Mouse (Mus musculus) bone marrow macrophage, adult 2 months (primary cell): Measurements from ENCODE around the gene Vars2. TPM values are rescaled to one million over a fixed set of nuclear protein-coding genes. Genes with fewer than 3 reads are reported as not detected.

ENCODE experiments used
- H3K27ac ChIP-seq: 2 replicates; pipeline ENCODE4 v1.5.1; 2012; ENCODE audit warnings: low read depth, low read length; ENCODE audit not compliant: insufficient read depth
- H3K4me1 ChIP-seq: 2 replicates; pipeline ENCODE4 v1.6.1; 2012; ENCODE audit warnings: low read length; ENCODE audit not compliant: control insufficient read depth, insufficient read depth
- H3K4me3 ChIP-seq: 2 replicates; pipeline ENCODE4 v1.5.1; 2012; ENCODE audit warnings: mild to moderate bottlenecking, low read length, moderate library complexity; ENCODE audit not compliant: insufficient read depth
- CTCF ChIP-seq: IDR thresholded peaks from 2 replicates; pipeline ENCODE4 v1.5.1; 2012; ENCODE audit warnings: low read depth, mild to moderate bottlenecking, low read length, moderate library complexity
- POLR2A ChIP-seq: IDR thresholded peaks from 2 replicates; pipeline ENCODE4 v1.6.1; 2012; ENCODE audit warnings: mild to moderate bottlenecking, low read depth, low read length, borderline replicate concordance
- polyA plus RNA-seq: library from polyadenylated mRNA; stranded (reverse); fragments of >200 nt; gene quantifications from 2 replicates; pipeline ENCODE4 v1.2.4, GENCODE M21; 2012; ENCODE audit not compliant: missing spikeins, insufficient read depth, insufficient read length

The Vars2 gene
- polyA plus RNA-seq, 1 experiment: 10.2 TPM

GRCm38 (mm10) chr17:35695289-35695688 lies 27.9 kb upstream of the Vars2 start:
- no peak overlapping the region for H3K4me3 ChIP-seq
- H3K27ac ChIP-seq: no peak overlapping the region
- H3K4me1 ChIP-seq: no peaks in the 10 kb centered on the region
- TF ChIP-seq POLR2A (no peak), CTCF (no peak)

GRCm38 (mm10) chr17:35693906-35694305 lies 26.5 kb upstream of the Vars2 start:
- no peak overlapping the region for H3K27ac ChIP-seq
- no peaks in the 10 kb centered on the region for H3K4me1 ChIP-seq
- no peak overlapping the region for H3K4me3 ChIP-seq
- TF ChIP-seq POLR2A (no peak), CTCF (no peak)

DNA sequence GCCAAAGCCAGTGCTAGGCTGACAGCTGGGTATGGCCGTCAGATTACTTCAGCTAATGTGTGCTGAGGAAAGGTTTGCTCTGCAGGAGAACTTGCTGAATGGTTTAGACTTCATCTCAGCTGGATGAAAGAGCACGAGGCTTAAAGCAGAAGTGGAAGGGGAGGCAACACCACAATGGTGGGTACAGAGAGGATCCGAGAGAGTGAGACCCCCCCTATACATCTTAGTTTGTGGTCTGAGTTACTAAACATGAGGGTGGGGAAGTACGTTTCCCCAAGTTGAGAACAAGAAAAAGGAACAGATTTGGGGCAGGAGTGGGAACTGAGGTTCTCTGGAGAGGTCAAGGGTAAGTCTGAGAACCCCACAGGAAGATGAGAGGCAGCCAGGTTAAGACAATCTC lies 25.0 kb upstream of the Vars2 start:
- H3K4me1 ChIP-seq: no peaks in the 10 kb centered on the region
- H3K27ac ChIP-seq: no peak overlapping the region
- TF ChIP-seq POLR2A: no peak
- H3K4me3 ChIP-seq: no peak overlapping the region

DNA sequence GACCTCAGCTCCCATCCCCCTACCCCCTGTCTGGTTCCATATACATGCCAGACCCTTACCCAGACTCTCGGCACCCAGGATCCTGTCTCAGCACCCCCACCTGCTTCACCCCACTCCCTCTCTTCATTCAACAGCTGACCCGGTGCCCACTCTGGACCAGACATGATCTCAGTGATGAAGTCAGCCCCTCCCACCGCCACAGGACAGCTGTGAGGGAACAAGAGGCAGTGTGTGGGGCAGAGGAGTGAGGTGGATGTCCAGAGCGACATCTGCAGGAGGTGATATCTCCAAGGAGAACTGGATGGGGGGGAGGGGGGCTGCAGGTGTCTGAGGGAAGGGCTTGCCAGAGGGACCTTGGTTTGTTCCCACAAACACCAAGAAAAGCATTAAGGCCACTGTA lies 24.4 kb upstream of the Vars2 start:
- Histone ChIP-seq H3K4me1 (no peaks in the 10 kb centered on the region), H3K27ac (no peak overlapping the region), H3K4me3 (no peak overlapping the region)
- TF ChIP-seq CTCF: no peak
- TF ChIP-seq POLR2A: no peak

DNA sequence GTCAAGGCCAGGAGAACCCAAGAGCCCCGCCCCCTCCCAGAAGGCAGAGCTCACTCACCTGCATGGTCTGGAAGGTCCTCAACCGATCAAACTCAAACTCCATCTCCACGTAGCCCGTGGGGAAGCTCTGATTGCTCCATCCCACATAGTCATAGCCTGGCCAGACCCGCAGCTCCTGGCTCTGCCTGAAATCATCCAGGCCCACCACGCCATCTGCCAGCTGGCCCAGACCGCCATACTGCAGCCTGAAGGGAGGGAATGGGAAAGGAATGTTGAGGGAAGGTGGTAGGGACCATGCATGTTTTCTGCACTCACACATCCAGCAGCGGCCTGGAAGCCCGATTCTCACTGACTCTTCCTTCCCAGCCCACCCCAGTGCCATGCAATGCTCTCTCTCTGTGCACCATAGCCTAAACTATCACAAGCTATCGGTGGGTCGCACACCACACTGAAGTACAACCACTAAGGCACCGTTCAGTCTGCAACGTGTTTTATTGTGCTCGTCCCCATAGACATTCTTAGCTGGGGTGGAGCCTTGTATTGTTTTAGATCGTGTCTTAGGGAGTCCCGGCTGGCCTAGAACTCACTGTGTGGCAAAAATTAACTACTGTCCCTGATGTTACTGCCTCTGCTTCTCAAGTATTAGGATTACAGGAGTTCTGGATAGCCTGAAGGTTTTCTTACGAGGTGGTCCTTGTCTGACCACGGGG lies 22.7 kb upstream of the Vars2 start:
- Histone ChIP-seq H3K4me1 (no peaks in the 10 kb centered on the region), H3K27ac (no peak overlapping the region), H3K4me3 (no peak overlapping the region)
- TF ChIP-seq CTCF (no peak), POLR2A (no peak)

GRCm38 (mm10) chr17:35688347-35689175 lies 21.2 kb upstream of the Vars2 start:
- Histone ChIP-seq H3K27ac (no peak overlapping the region), H3K4me3 (no peak overlapping the region), H3K4me1 (no peaks in the 10 kb centered on the region)
- TF ChIP-seq POLR2A (no peak), CTCF (no peak)

DNA sequence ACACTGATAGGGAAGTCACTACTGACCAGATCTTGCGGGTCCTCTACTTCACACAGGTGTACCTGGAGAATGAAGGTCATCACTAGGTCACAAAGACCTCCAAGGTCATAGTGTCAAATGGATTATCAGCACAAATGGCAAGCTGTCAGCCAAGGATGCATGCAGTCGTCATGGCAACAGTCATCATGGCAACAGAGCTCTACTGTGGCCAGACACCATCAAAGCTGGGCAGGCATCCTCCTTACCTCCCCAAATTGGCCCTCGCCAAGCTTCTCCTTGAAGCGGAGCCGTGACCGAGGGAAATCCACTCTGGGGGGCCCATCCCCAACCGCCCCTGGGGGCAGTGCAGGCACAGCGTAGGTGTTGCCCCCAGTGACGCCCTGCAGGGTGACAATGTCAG lies 17.7 kb upstream of the Vars2 start:
- TF ChIP-seq POLR2A: no peak
- no peak for TF ChIP-seq CTCF
- H3K27ac ChIP-seq: no peak overlapping the region
- no peaks in the 10 kb centered on the region for H3K4me1 ChIP-seq
- H3K4me3 ChIP-seq: no peak overlapping the region

GRCm38 (mm10) chr17:35681986-35682385 lies 14.6 kb upstream of the Vars2 start:
- no peak overlapping the region for H3K4me3 ChIP-seq
- TF ChIP-seq POLR2A: no peak
- TF ChIP-seq CTCF: no peak
- H3K27ac ChIP-seq: no peak overlapping the region
- no peaks in the 10 kb centered on the region for H3K4me1 ChIP-seq

DNA sequence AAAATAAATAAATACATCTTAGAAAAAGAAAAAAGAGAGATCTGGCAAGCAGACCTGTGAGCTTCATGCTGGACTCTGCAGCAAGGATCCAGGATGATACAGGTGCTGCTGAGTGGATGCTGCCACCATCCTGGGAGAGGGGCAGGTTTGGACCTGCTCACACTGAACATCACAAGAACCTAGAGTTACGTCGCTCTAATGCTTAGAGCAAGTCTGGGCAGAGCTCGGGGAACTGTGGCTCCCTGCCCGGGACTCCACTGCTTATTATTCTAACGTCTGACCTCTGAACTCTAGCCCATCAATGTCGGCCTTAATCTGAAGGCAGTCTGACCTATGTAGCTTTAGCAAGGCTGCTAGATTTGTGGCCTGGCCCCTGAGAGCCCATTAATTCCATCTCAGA lies 13.2 kb upstream of the Vars2 start:
- Histone ChIP-seq H3K4me1 (no peaks in the 10 kb centered on the region), H3K27ac (no peak overlapping the region), H3K4me3 (no peak overlapping the region)
- TF ChIP-seq POLR2A (no peak), CTCF (no peak)

DNA sequence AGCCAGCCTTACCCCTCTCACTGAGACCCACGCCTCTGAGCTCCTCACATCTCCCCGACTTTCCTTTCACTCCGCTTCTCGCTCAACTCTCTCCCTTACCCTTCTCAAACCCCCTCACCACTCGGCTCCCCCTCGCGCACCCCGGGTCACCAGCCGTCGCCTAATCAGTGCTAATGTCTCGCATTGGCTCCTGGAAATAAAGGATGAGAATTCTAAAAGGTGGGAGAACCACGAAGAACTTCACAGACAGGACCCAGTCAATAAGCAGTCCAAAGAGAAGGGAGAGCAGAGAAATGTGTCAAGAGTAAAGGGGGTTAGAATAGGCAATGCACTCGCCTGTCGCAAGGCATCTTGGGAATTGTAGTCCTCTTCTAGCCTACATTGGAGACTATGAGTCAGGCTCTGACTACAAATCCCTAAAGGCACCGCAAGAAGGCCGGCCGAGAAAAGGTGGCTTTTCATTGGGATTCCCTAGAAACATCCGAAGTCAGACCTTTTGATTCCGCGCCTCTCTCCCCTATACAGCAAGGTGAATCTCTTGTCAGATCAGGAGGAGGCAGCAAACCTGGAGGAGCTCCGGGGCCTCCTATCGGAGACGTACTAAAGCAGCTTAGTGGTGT lies 6.1 kb upstream of the Vars2 start, which contains the start of gene Gtf2h4:
TSS of gene Gtf2h4 (minus strand) at position 324 of the 620 bp plus-strand sequence.
- TF ChIP-seq CTCF (no peak), POLR2A (no peak)
- H3K4me3 ChIP-seq: peak within 1 kb of the TSS; percentile 87
- no peak within 1 kb of the TSS for H3K27ac ChIP-seq
- H3K4me1 ChIP-seq: peaks cover 4% of the 10 kb centered on the region; the same call in 1 of the 2 replicates
